Mouse (Mus musculus) Patski (cell line): ENCODE results near the gene Olfr729. TPM values are rescaled to one million over a fixed set of nuclear protein-coding genes. Genes with fewer than 3 reads are reported as not detected.

Source experiments
- ATAC-seq: fragments of 100-300 bp; one replicate; pipeline ENCODE4 v1.8.0; 2021
- CTCF ChIA-PET: fragments of 350-600 bp; sonication (Branson Sonifier 250); formaldehyde crosslinking; loops from one replicate; lab custom pipeline; 2022; ENCODE audit warnings: inconsistent platforms; lab: Charles Lee
- POLR2A ChIA-PET: fragments of 350-600 bp; sonication (Branson Sonifier 250); formaldehyde crosslinking; loops from one replicate; lab custom pipeline; 2022; ENCODE audit warnings: antibody characterized with exemption, inconsistent platforms; lab: Charles Lee
- DNase-seq: peaks from one replicate; pipeline ENCODE4 v3.0.0-alpha.2; 2011; ENCODE audit warnings: low read depth, low spot score
- H3K27me3 ChIP-seq: fragments of 371-371 bp; one replicate; pipeline ENCODE4 v1.5.1; 2021
- CTCF ChIP-seq: fragments of 100-300 bp; IDR thresholded peaks from one replicate; pipeline ENCODE4 v1.5.1; 2021
- in situ Hi-C: fragments of 300-500 bp; cut with MboI; formaldehyde crosslinking; loops from 3 replicates; pipeline ENCODE4 v1.11.1; 2018; ENCODE audit warnings: low pct_unique_long_range_greater_than_20kb, mixed read lengths
- polyA plus RNA-seq: library from polyadenylated mRNA; unstranded; gene quantifications from one replicate; pipeline ENCODE4 v1.2.3, GENCODE M21; 2021

Gene Olfr729
- polyA plus RNA-seq: not detected

- DNase-seq (no peak), ATAC-seq (no peak)
- ChIA-PET POLR2A (no interaction called here), CTCF (no interaction called here)
- no peaks in the 10 kb centered on the region for H3K27me3 ChIP-seq
- TF ChIP-seq CTCF: no peak
- in situ Hi-C loops: no loop called here
Observed at GRCm38 (mm10) chr14:50152810-50153209, at the start of gene Olfr729. Gene Olfr729, minus strand, starts transcription at chr14:50152910.

GRCm38 (mm10) chr14:50188098-50188497 is 35.4 kb upstream of the Olfr729 start, which contains the start of gene Olfr730:
Gene Olfr730, minus strand, starts transcription at chr14:50188198.
- ATAC-seq (no peak), DNase-seq (no peak)
- ChIA-PET POLR2A (no interaction called here), CTCF (no interaction called here)
- no peaks in the 10 kb centered on the region for H3K27me3 ChIP-seq
- no peak for TF ChIP-seq CTCF
- in situ Hi-C loops: no loop called here

GRCm38 (mm10) chr14:50142580-50142979 is 10.1 kb downstream of the Olfr729 start, which contains the start of gene Olfr728:
Gene Olfr728, minus strand, starts transcription at chr14:50142680.
- ChIA-PET POLR2A (no interaction called here), CTCF (no interaction called here)
- no peak for ATAC-seq
- no peak for TF ChIP-seq CTCF
- DNase-seq: no peak
- in situ Hi-C loops: no loop called here
- H3K27me3 ChIP-seq: no peaks in the 10 kb centered on the region

GRCm38 (mm10) chr14:50122886-50123285 is 29.8 kb downstream of the Olfr729 start, which contains the start of gene Olfr727:
Gene Olfr727, plus strand, starts transcription at chr14:50123186.
- ChIA-PET POLR2A (no interaction called here), CTCF (no interaction called here)
- no peak for ATAC-seq
- no peak for TF ChIP-seq CTCF
- H3K27me3 ChIP-seq: no peaks in the 10 kb centered on the region
- in situ Hi-C loops: no loop called here
- no peak for DNase-seq

Other genes starting within 250 kb of the Olfr729 start
- not detected for gene Olfr723, start 221.1 kb downstream of the Olfr729 start, polyA plus RNA-seq
- gene Olfr724, start 189.6 kb downstream of the Olfr729 start, polyA plus RNA-seq: not detected
- not detected for gene Olfr725, start 112.5 kb downstream of the Olfr729 start, polyA plus RNA-seq
- not detected for gene Olfr726, start 62.0 kb downstream of the Olfr729 start, polyA plus RNA-seq
- gene Olfr727, start 29.7 kb downstream of the Olfr729 start, polyA plus RNA-seq: not detected
- not detected for gene Olfr728, start 10.2 kb downstream of the Olfr729 start, polyA plus RNA-seq
- not detected for gene Olfr730, start 35.3 kb upstream of the Olfr729 start, polyA plus RNA-seq
- gene Olfr731, start 89.0 kb upstream of the Olfr729 start, polyA plus RNA-seq: not detected
- not detected for gene Olfr732, start 131.3 kb upstream of the Olfr729 start, polyA plus RNA-seq
- not detected for gene Olfr733, start 148.6 kb upstream of the Olfr729 start, polyA plus RNA-seq
- not detected for gene Olfr734, start 173.9 kb upstream of the Olfr729 start, polyA plus RNA-seq
- gene Olfr735, start 196.0 kb upstream of the Olfr729 start, polyA plus RNA-seq: not detected
- gene Tlr11, start 205.0 kb upstream of the Olfr729 start, polyA plus RNA-seq: not detected
- gene Olfr736, start 228.3 kb upstream of the Olfr729 start, polyA plus RNA-seq: not detected